Mouse (Mus musculus) ES-E14 (cell line): ENCODE measurements around the gene Lin7c. TPM values are rescaled to one million over a fixed set of nuclear protein-coding genes. Genes with fewer than 3 reads are reported as not detected.

Experiments used
- DNase-seq: peaks from one replicate; pipeline ENCODE4 v3.0.0-alpha.2; 2013; ENCODE audit warnings: low read depth, low spot score
- H3K27ac ChIP-seq: 2 replicates; pipeline ENCODE4 v1.5.1; 2012; ENCODE audit warnings: low read depth, mild to moderate bottlenecking, low read length, moderate library complexity, mixed read lengths; ENCODE audit not compliant: poor library complexity, insufficient read depth, severe bottlenecking
- H3K36me3 ChIP-seq: 2 replicates; pipeline ENCODE4 v1.6.1; 2012; ENCODE audit warnings: mild to moderate bottlenecking, low read length, moderate library complexity, mixed read lengths; ENCODE audit not compliant: control insufficient read depth, poor library complexity, insufficient read depth, severe bottlenecking
- H3K4me1 ChIP-seq, 2 experiments: fragments of 150-350 bp in 1 of 2; sonication (generic) in 1 of 2; 2 replicates each; pipeline ENCODE4 v1.6.1; 2012; ENCODE audit warnings: low read length in 2 of 2, mild to moderate bottlenecking in 1 of 2, mixed read lengths in 1 of 2; ENCODE audit not compliant: control insufficient read depth in 2 of 2, insufficient read depth in 2 of 2, poor library complexity in 1 of 2
- H3K4me3 ChIP-seq, 2 experiments: fragments of 150-350 bp in 1 of 2; sonication (generic) in 1 of 2; 2 replicates each; pipeline ENCODE4 v1.5.1; 2012; ENCODE audit warnings: low read length in 2 of 2, low read depth in 1 of 2, mild to moderate bottlenecking in 1 of 2, mixed read lengths in 1 of 2; ENCODE audit not compliant: insufficient read depth in 1 of 2, poor library complexity in 1 of 2, severe bottlenecking in 1 of 2
- H3K9ac ChIP-seq: 2 replicates; pipeline ENCODE4 v1.6.1; 2012; ENCODE audit warnings: low read depth, mild to moderate bottlenecking, low read length, mixed read lengths; ENCODE audit not compliant: poor library complexity, insufficient read depth, severe bottlenecking
- H3K9me3 ChIP-seq: fragments of 150-350 bp; sonication (generic); 2 replicates; pipeline ENCODE4 v1.6.1; 2012; ENCODE audit warnings: low read depth, mild to moderate bottlenecking, low read length; ENCODE audit not compliant: control insufficient read depth, insufficient read depth
- CHD2 ChIP-seq: IDR thresholded peaks from 2 replicates; pipeline ENCODE4 v1.6.1; 2014; ENCODE audit warnings: mild to moderate bottlenecking, low read depth, low read length, inconsistent platforms
- HCFC1 ChIP-seq: IDR thresholded peaks from 2 replicates; pipeline ENCODE4 v1.6.1; 2012; ENCODE audit warnings: low read length, inconsistent platforms, borderline replicate concordance; ENCODE audit not compliant: insufficient read depth
- MAFK ChIP-seq: IDR thresholded peaks from 2 replicates; pipeline ENCODE4 v1.6.1; 2014; ENCODE audit warnings: mild to moderate bottlenecking, low read depth, low read length, inconsistent platforms; ENCODE audit not compliant: insufficient read depth
- ZC3H11A ChIP-seq: IDR thresholded peaks from 2 replicates; pipeline ENCODE4 v1.6.1; 2012; ENCODE audit warnings: low read depth, mild to moderate bottlenecking, inconsistent platforms, low read length, borderline replicate concordance
- ZNF384 ChIP-seq: IDR thresholded peaks from 2 replicates; pipeline ENCODE4 v1.6.1; 2012; ENCODE audit warnings: low read depth, low read length, inconsistent platforms
- in situ Hi-C, 2 experiments: fragments of 600-800 bp; cut with MboI; formaldehyde crosslinking; loops; one replicate each; pipeline ENCODE4 v1.15.1; 2025; ENCODE audit warnings: low sequenced_read_pairs in 2 of 2, inconsistent platforms in 1 of 2; ENCODE audit not compliant: unreplicated experiment in 2 of 2
- total RNA-seq: library from RNA; depleted of rRNA; stranded (reverse); fragments of 300-350 nt; gene quantifications from 2 replicates; pipeline ENCODE4 v1.2.3, GENCODE M21; 2012; rRNA removed

Gene Lin7c
- 64.7 and 71.8 TPM in 2 replicates for total RNA-seq

GRCm38 (mm10) chr2:109890597-109890996, at the start of gene Lin7c:
Gene Lin7c, plus strand, starts transcription at chr2:109890853.
- Histone ChIP-seq H3K4me1 (no peaks in the 10 kb centered on the region), H3K36me3 (peaks cover 5% of the 10 kb centered on the region), H3K4me3 (peak within 1 kb of the TSS; percentile 93 to 96), H3K27ac (peak within 1 kb of the TSS; percentile 61; the same call in 1 of the 2 replicates), H3K9me3 (no peaks in the 10 kb centered on the region), H3K9ac (peak within 1 kb of the TSS; percentile 94)
- no peak for TF ChIP-seq MAFK
- peak; percentile 53; the same call in 1 of the 2 replicates for TF ChIP-seq HCFC1
- TF ChIP-seq CHD2: peak; percentile 85
- no peak for TF ChIP-seq ZNF384
- TF ChIP-seq ZC3H11A: no peak
- peak; percentile 88 for DNase-seq
- in situ Hi-C loops: loop anchor here in 1 of 2 experiments (25.0 kb wide), 1 partner anchor 472 kb away; the partner anchor contains the start of gene Fibin

GRCm38 (mm10) chr2:109846401-109846800, 44.3 kb upstream of the Lin7c start:
- in situ Hi-C loops: no loop called here

GRCm38 (mm10) chr2:109848305-109848704, 42.3 kb upstream of the Lin7c start:
- Histone ChIP-seq H3K36me3 (no peaks in the 10 kb centered on the region), H3K9ac (no peak overlapping the region), H3K4me3 (0 out of 4 replicates have a peak overlapping the region, but pooled peaks of 1 of the 2 experiments have one; percentile 16), H3K4me1 (peaks cover 0 to 2% of the 10 kb centered on the region in 2 experiments; a peak in 1 of 4 replicates), H3K9me3 (no peaks in the 10 kb centered on the region), H3K27ac (no peak overlapping the region)
- in situ Hi-C loops: no loop called here
- DNase-seq: no peak
- no peak for TF ChIP-seq ZC3H11A
- TF ChIP-seq ZNF384: no peak
- no peak for TF ChIP-seq HCFC1
- TF ChIP-seq MAFK: no peak
- no peak for TF ChIP-seq CHD2

More at GRCm38 (mm10) chr2:109846401-109846800, 44.3 kb upstream of the Lin7c start:
- H3K4me1 ChIP-seq: peaks cover 0 to 2% of the 10 kb centered on the region in 2 experiments; a peak in 1 of 4 replicates
- no peak overlapping the region for H3K9ac ChIP-seq
- no peaks in the 10 kb centered on the region for H3K36me3 ChIP-seq
- no peak for TF ChIP-seq ZNF384
- no peak for TF ChIP-seq ZC3H11A
- no peak for TF ChIP-seq MAFK
- no peak for TF ChIP-seq CHD2
- TF ChIP-seq HCFC1: no peak
- no peak overlapping the region for H3K27ac ChIP-seq
- no peak overlapping the region for H3K4me3 ChIP-seq
- DNase-seq: no peak
- no peaks in the 10 kb centered on the region for H3K9me3 ChIP-seq

GRCm38 (mm10) chr2:109848715-109849114, 41.9 kb upstream of the Lin7c start:
- no peak for DNase-seq
- in situ Hi-C loops: no loop called here
- Histone ChIP-seq H3K4me3 (0 out of 4 replicates have a peak overlapping the region, but pooled peaks of 1 of the 2 experiments have one; percentile 16), H3K36me3 (no peaks in the 10 kb centered on the region), H3K27ac (no peak overlapping the region), H3K9me3 (no peaks in the 10 kb centered on the region), H3K4me1 (peaks cover 0 to 2% of the 10 kb centered on the region in 2 experiments; a peak in 1 of 4 replicates), H3K9ac (no peak overlapping the region)
- TF ChIP-seq MAFK: no peak
- TF ChIP-seq ZNF384: no peak
- TF ChIP-seq HCFC1: no peak
- no peak for TF ChIP-seq CHD2
- no peak for TF ChIP-seq ZC3H11A

GRCm38 (mm10) chr2:109855601-109856000, 35.1 kb upstream of the Lin7c start:
- H3K27ac ChIP-seq: no peak overlapping the region
- DNase-seq: no peak
- in situ Hi-C loops: no loop called here
- H3K4me1 ChIP-seq: no peaks in the 10 kb centered on the region
- no peak overlapping the region for H3K4me3 ChIP-seq
- H3K9me3 ChIP-seq: no peaks in the 10 kb centered on the region
- no peaks in the 10 kb centered on the region for H3K36me3 ChIP-seq
- TF ChIP-seq CHD2 (no peak), ZC3H11A (no peak), ZNF384 (no peak), MAFK (no peak), HCFC1 (no peak)
- no peak overlapping the region for H3K9ac ChIP-seq
